Mouse (Mus musculus): ENCODE results near the gene Exoc3l. TPM values are rescaled to one million over a fixed set of nuclear protein-coding genes. Genes with fewer than 3 reads are reported as not detected.

Gene Exoc3l
- total RNA-seq, 2 experiments from 2014 or later, result 0.85 to 1.3 TPM

DNA sequence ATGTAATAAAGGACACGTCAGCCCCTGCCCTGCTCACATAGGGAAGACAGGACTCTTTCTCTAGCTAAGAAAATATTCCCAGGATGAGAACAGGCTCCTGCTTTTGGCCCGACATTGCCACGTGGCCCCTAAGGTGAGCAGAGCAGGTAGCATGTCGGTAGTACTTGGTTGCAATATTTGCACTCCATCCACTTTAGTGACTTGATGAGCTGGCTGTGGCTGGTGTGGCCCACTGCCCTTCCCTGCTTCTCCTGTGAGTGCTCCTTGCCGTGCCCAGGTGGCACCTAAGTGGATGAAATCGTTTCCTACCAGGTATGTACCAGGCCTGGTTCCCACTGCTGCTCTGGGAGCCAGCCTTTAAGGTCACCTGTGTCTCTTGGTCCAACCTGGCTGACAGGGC, 43.9 kb downstream of the Exoc3l start:
- DNase-seq (ENCODE audit: low spot score), result no peak

- no peak for DNase-seq (ENCODE audit: low spot score)
These were observed 54.9 kb downstream of the Exoc3l start for GRCm38 (mm10) chr8:105241016-105241415.

Small RNA genes within 50 kb of the gene (microRNA-seq; reads per million reads assigned to microRNA genes)
- gene Gm27320 (not detected), gene Mir328 (3,737 reads per million, percentile 90 among the genes with 10 or more reads in this experiment)

Other genes with a start within 250 kb of the Exoc3l start
- gene Ces3a, start 247.5 kb downstream of the Exoc3l start, total RNA-seq (2021), result under 1 TPM in 1 of 2 experiments, not detected in 1; 0.57 TPM
- under 1 TPM in 1 of 2 experiments, not detected in 1; 0.12 TPM for gene Ces3b, start 212.3 kb downstream of the Exoc3l start, total RNA-seq (2021)
- gene Ces4a, start 164.3 kb downstream of the Exoc3l start, total RNA-seq (2021), result not detected
- 10 to 100 TPM; 80.3 to 88.8 TPM for gene Cbfb, start 125.4 kb downstream of the Exoc3l start, total RNA-seq (2021)
- gene D230025D16Rik, start 71.0 kb downstream of the Exoc3l start, total RNA-seq (2021), result 10 to 100 TPM; 39.5 to 47.6 TPM
- 1 to 10 TPM; 1.3 to 1.9 TPM for gene B3gnt9, start 40.9 kb downstream of the Exoc3l start, total RNA-seq (2021)
- gene Tradd, start 31.5 kb downstream of the Exoc3l start, total RNA-seq (2021), result 1 to 10 TPM; 2.8 to 3.3 TPM
- under 1 TPM; 0.55 to 0.71 TPM for gene Fbxl8, start 31.5 kb downstream of the Exoc3l start, total RNA-seq (2021)
- gene Hsf4, start 26.3 kb downstream of the Exoc3l start, total RNA-seq (2021), result 10 to 100 TPM in 1 of 2 experiments, 1 to 10 TPM in 1; 9.8 to 11.1 TPM
- 10 to 100 TPM; 32.7 to 38.9 TPM for gene Nol3, start 20.0 kb downstream of the Exoc3l start, total RNA-seq (2021)
- gene 4931428F04Rik, start 6.2 kb downstream of the Exoc3l start, total RNA-seq (2021), result under 1 TPM; 0.53 to 0.74 TPM
- gene E2f4, start 1.6 kb upstream of the Exoc3l start, total RNA-seq (2021), result 10 to 100 TPM; 31.2 to 31.7 TPM
- gene Elmo3, start 9.5 kb upstream of the Exoc3l start, total RNA-seq (2021), result 1 to 10 TPM; 1.3 to 2.2 TPM
- 1 to 10 TPM in 1 of 2 experiments, under 1 TPM in 1; 0.89 to 1.4 TPM for gene Lrrc29, start 30.2 kb upstream of the Exoc3l start, total RNA-seq (2021)
- gene Tmem208, start 30.3 kb upstream of the Exoc3l start, total RNA-seq (2021), result 10 to 100 TPM; 21.1 to 22.6 TPM
- gene Fhod1, start 51.9 kb upstream of the Exoc3l start, total RNA-seq (2021), result 10 to 100 TPM; 19.7 to 26.1 TPM
- gene Slc9a5, start 52.7 kb upstream of the Exoc3l start, total RNA-seq (2021), result under 1 TPM; 0.25 to 0.50 TPM
- gene Plekhg4, start 77.2 kb upstream of the Exoc3l start, total RNA-seq (2021), result under 1 TPM in 1 of 2 experiments, not detected in 1; 0.09 TPM
- under 1 TPM in 1 of 2 experiments, not detected in 1; 0.21 TPM for gene Kctd19, start 117.4 kb upstream of the Exoc3l start, total RNA-seq (2021)
- under 1 TPM; 0.41 to 0.64 TPM for gene Lrrc36, start 117.5 kb upstream of the Exoc3l start, total RNA-seq (2021)
- 10 to 100 TPM; 47.9 to 56.7 TPM for gene Tppp3, start 175.4 kb upstream of the Exoc3l start, total RNA-seq (2021)
- gene Zdhhc1, start 200.8 kb upstream of the Exoc3l start, total RNA-seq (2021), result 10 to 100 TPM; 10.3 to 11.6 TPM
- under 1 TPM in 1 of 2 experiments, not detected in 1; 0.11 TPM for gene Hsd11b2, start 222.7 kb upstream of the Exoc3l start, total RNA-seq (2021)

All from gastrocnemius, adult 18-20 months (tissue).